Mouse (Mus musculus) inflammation-experienced regulatory T-cells (primary cell): ENCODE measurements around the gene Krt8. TPM values are rescaled to one million over a fixed set of nuclear protein-coding genes. Genes with fewer than 3 reads are reported as not detected.

ENCODE experiments used
- polyA plus RNA-seq, 2 experiments: library from polyadenylated mRNA; unstranded; fragments of 100-300 nt; shearing (Covaris generic); gene quantifications; one replicate each; pipeline ENCODE4 v1.2.1; 2017

Krt8 gene
- polyA plus RNA-seq, result 1 to 10 TPM; 1.7 to 2.4 TPM

GRCm38 (mm10) chr15:102004189-102004588 lies at the start of gene Krt8:
Gene Krt8 (minus strand): TSS chr15:102004482.

GRCm38 (mm10) chr15:102028040-102028439 lies 23.8 kb upstream of the Krt8 start, which contains the start of gene Krt18:
Gene Krt18 (plus strand): TSS chr15:102028180.

GRCm38 (mm10) chr15:101954187-101954586 lies 50.1 kb downstream of the Krt8 start, which contains the start of gene Krt78:
Gene Krt78 (minus strand): TSS chr15:101954287.

Other genes with a start within 250 kb of the Krt8 start
- under 1 TPM; 0.08 to 0.43 TPM for gene Krt72, start 218.0 kb downstream of the Krt8 start, polyA plus RNA-seq
- gene Krt73, start 202.1 kb downstream of the Krt8 start, polyA plus RNA-seq, result under 1 TPM; 0.12 to 0.18 TPM
- under 1 TPM; 0.06 to 0.92 TPM for gene Krt2, start 186.3 kb downstream of the Krt8 start, polyA plus RNA-seq
- under 1 TPM; 0.12 to 0.22 TPM for gene Krt1, start 153.7 kb downstream of the Krt8 start, polyA plus RNA-seq
- gene Krt77, start 134.8 kb downstream of the Krt8 start, polyA plus RNA-seq, result not detected
- under 1 TPM in 1 of 2 experiments, not detected in 1; 0.61 TPM for gene Krt76, start 111.6 kb downstream of the Krt8 start, polyA plus RNA-seq
- gene Krt4, start 79.7 kb downstream of the Krt8 start, polyA plus RNA-seq, result under 1 TPM; 0.07 to 0.56 TPM
- 1 to 10 TPM in 1 of 2 experiments, not detected in 1; 4.3 TPM for gene Krt79, start 64.2 kb downstream of the Krt8 start, polyA plus RNA-seq
- gene Krt78, start 50.2 kb downstream of the Krt8 start, polyA plus RNA-seq, result not detected
- 1 to 10 TPM in 1 of 2 experiments, under 1 TPM in 1; 0.71 to 6.2 TPM for gene Krt18, start 23.7 kb upstream of the Krt8 start, polyA plus RNA-seq
- gene Eif4b, start 69.3 kb upstream of the Krt8 start, polyA plus RNA-seq, result 10 to 100 TPM; 96.9 to 97.9 TPM
- gene Tns2, start 95.9 kb upstream of the Krt8 start, polyA plus RNA-seq, result 1 to 10 TPM; 2.7 to 3.6 TPM
- gene Spryd3, start 131.8 kb upstream of the Krt8 start, polyA plus RNA-seq, result 10 to 100 TPM; 55.1 to 62.1 TPM
- gene Igfbp6, start 139.9 kb upstream of the Krt8 start, polyA plus RNA-seq, result 1 to 10 TPM in 1 of 2 experiments, not detected in 1; 1.7 TPM
- 1 to 10 TPM; 2.2 TPM for gene Soat2, start 146.0 kb upstream of the Krt8 start, polyA plus RNA-seq
- 100 to 1,000 TPM in 1 of 2 experiments, 10 to 100 TPM in 1; 94.4 to 103 TPM for gene Zfp740, start 198.8 kb upstream of the Krt8 start, polyA plus RNA-seq
- gene Csad, start 200.2 kb upstream of the Krt8 start, polyA plus RNA-seq, result 10 to 100 TPM; 23.9 to 26.0 TPM
- 1,000 to 10,000 TPM; 1,270 to 1,388 TPM for gene Itgb7, start 227.5 kb upstream of the Krt8 start, polyA plus RNA-seq